Mouse (Mus musculus): ENCODE measurements around the gene Olfr288.

DNA sequence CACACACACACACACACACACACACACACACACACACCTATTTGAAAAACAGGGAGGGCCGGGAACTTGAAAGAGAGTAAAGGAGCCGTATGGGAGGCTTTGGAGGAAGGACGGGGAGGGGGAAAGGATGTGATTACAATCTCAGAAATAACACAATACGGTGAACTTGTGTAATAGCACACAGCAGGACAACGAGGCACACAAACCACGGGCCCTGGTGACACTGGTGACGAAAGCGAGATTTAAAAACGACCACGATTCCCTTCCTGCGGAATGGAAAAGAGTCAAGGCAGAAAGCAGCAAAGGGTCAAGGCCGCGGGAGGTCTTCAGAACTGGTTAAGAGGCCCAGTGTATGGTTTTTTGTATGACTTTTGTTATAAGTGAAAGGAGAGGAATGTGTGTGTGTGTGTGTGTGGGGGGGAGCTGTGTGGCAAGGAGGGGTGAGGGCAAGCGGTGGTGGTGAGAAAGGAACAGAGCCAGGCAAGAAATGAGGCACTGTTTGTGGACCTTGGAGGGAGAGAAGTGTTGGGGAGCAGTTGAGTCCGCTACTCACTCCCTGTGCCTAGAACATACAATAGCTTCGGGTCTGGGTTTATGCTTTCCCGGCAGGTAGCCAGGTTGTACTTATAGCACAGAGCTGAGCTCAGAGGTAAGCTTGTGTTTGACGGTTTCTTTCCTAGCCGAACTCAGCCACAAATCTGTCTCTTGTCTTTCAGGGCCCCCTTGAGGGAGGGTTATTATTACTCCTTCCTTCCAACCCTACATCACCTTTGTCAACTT lies 34.1 kb downstream of the Olfr288 start:
- no peak for TF ChIP-seq CTCF (IDR thresholded peaks at IDR 0.05; ENCODE audit: insufficient read depth, low read depth, low read length)
- no peak for TF ChIP-seq POLR2A (IDR thresholded peaks at IDR 0.05; ENCODE audit: insufficient read depth, low read depth, low read length)
